Mouse (Mus musculus) cerebellum, adult 18-20 months (tissue): ENCODE measurements around the gene Gm20388.
"Not testable (repeated sequence)": the region's sequence is repeated elsewhere in the genome, so short reads cannot be mapped to it uniquely, and the experiment has no call there.

ENCODE experiments used
- DNase-seq, 2 experiments: peaks; one replicate each; pipeline ENCODE4 v3.0.0; 2021

The Gm20388 gene

DNA sequence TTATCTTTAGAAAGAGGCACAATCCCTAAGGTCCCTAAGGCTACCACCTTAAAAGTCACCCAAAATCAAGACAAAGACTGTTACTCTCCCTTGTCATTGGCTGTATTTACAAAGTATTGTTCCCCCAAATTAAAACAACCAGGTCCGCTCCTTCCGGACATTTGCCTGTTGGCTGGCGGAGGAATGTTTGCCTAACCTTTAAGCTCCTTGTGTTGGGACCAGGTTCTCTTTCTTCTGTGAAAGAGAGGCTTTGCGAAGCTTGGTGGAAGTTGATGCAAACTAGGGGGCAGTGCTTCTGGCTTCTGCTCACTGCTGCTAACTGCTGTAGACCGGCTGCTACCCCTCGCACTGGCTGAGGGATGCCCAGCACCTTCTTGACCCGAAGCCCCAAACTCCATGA lies 3898.0 kb downstream of the Gm20388 start:
- DNase-seq = no peak

DNA sequence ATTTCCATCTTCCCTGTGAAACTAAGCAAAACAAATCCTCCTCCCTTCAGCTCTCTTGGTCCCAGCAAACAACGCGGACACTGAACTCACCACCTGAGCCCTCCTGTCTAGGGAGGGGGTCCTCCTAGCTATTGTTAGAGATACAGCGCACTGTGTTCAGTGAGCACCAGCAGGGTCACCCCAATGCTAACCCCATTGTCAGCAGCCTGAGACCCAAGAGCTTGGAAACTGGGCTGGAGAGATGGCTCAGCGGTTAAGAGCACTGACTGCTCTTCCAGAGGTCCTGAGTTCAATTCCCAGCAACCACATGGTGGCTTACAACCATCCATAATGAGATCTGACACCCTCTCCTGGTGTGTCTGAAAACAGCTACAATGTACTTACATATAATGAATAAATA lies 3898.7 kb downstream of the Gm20388 start:
- DNase-seq = not testable (repeated sequence)

DNA sequence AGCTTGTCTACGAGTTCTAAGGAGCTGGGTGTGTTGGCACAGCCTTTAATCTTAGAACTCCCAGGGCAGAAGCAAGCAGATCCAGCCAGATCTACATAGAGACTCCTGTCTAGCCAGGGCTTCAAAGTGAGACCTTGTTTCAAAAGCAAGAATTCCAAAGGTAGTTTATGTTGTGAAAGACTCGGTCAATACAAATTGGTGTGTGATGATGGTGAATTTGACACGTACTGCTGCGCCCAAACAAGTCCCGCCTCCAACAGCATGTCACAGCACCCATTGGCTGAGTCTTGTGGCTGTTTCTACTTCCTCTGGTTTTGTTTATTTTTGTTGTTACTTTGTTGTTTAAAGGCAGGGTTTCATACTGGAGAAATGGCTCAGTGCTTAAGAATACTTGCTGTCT lies 3901.6 kb downstream of the Gm20388 start:
- DNase-seq = no peak

DNA sequence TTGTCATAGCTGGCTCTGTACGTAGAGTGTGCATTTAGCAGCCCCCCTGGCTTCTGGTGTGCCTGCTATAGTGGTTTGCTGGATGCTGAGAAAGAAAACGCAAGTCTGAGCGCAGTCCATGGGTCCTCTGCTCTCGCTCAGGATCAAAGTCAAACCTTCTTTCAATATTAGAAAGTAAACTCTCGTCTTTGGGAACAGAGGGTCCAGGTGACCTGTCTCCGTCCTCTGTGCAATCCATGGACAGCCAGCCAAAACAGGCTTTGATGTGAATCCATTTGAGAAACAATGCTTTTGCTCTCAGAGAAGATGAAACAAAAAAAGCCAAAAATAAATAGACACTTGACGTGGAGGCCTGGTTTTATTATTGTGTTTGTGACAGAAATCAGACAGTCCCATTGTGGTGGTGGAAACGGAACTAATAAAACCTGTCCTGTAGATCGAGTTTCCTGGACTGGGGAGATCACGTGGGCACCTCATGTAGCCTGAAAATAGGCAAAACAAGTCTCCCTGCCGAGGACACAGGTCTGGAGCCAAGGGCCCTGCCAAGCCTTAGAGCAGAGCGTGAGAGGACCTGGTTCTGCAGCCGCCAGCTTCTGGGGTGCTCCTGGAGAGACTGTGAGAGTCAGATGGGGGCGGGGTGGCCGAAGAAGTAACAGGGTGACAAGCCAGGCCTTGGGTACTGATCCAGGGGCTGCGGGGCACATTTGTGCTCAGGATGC lies 3902.7 kb downstream of the Gm20388 start:
- DNase-seq = peak; percentile 84 to 94

DNA sequence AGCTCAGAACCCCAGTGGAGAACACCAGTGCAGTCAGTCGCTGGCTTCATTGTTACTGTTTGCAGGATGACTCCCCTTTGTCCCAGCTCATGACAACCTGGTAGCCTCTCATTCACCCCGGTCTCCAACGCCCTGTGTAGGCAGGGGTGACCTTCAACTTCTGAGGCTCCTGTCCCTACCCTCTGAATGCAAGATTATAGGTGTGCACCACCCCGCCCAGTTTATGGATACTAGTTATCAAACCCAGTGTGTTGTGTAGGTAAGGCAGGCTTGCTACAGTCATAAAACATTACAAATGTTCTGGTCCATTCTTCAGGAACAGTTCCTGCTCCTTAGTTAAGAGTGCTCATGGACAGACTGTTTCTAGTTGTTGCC lies 3903.2 kb downstream of the Gm20388 start:
- no peak for DNase-seq

DNA sequence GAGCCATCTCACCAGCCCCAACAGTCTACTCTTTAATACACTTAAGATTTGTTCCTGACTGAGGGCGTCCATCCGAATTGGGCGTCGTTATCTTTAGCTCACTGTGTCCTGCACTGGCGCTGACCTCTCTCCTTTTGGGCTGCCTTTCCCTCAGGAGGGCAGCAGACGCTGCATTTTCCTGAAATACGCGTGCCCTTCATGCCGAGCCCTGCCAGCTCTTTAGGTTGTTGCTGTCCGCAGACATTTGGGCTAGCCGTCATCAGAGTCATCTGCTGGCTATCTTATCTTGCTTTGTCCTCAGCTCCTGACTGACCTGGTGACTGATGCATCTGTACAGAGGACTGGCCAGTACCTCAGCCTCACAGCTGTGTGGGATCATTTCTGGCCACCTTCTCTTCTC lies 3904.7 kb downstream of the Gm20388 start:
- peak in 1 of 2 experiments; percentile 42 for DNase-seq

DNA sequence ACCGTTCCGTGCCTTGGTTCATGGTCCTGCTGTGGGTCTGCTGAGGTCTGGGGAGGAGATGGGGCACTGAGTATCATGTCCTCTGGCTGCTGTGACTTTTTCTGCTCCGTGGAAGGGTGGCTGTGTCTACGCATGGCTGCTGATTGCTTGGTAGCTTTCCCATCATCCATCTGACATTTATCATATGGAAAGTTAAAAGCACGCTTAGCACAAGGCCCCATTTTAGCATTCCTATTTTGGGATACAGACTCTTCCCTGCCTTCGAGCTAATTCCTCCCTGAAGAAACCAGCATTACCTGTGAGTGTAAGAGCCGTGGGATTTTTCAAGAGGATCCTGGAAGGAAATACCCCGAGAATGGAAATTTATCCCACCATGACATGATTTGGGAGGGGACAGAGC lies 3906.3 kb downstream of the Gm20388 start:
- DNase-seq = no peak

DNA sequence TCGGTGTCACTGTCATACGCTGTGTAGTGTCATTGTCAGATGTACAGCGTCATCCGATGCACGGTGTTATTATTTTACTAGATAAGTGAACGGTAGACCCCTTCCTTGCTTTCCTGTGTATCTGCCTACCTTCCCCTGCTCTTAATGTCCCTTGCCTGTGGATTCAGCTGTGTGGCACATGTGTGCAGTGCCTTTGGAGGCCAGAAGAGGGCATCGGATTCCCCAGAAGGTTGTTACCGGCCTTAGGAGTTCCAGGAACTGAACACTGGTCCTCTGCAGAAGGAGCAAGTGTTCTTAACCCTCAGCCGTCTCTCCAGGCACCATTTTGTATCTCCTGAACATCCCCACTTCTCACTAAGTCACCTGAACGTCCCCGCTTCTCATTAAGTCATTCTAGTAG lies 3907.1 kb downstream of the Gm20388 start:
- no peak for DNase-seq

DNA sequence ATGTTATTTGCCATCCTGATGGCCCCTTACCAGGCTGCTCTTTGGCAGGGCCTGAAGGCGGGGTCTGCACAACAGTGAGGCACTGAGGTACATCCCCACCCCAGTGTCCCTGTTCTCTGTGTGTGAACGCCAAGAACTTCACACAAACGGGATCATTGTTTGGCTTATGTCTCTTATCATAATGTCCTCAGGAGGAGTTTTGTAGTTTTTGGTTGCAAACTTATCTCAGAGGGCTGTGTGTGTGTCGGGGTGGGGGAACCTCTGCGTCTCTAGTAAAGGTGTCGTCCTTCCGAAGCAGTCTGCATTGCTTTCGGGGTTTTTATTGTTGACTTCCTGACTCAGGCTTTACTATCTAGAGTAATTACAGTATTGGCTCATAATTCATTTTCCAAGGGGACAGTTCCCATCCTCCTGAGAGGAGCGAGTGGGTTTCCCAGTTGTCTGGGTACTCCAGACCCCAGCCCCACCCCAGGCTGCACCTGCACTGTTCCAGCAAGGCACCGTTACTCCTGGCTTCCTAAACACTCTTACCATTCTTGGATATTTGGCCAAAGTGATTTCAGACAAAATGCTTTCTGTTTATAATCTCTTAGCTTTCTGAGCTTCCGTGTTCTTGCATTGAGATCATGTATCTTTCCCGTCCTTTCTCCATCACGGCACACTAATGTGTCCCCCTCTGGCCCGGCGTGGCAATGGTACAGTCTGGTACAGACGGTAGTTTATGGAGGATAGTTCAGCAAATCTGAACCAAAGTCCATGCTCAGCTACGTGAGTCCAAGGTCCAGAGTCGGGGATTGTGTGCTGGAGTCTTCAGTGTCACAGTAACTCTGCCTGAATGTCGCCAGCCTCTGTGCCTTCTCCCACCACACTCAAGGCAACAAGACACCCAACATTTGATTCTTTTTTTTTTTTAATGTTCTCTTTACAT lies 3909.3 kb downstream of the Gm20388 start:
- no peak for DNase-seq

DNA sequence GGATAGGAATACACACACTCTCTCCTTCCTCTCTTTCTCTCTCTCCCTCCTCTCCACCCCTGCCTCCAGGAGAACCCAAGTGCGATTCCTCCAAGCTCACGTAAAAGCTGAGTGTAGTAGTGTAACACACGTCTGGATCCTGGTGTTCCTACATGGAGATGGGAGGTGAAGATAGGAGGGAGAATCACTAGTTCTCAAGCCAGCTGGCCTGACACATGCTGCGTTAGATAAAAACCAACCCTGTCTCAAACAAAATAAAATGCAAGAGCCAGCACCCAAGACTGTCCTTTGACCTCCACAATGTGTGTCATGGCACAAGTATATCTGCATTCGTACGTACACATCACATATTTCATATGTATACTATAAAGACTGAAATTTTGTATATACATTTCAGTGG lies 3910.1 kb downstream of the Gm20388 start:
- no peak for DNase-seq

DNA sequence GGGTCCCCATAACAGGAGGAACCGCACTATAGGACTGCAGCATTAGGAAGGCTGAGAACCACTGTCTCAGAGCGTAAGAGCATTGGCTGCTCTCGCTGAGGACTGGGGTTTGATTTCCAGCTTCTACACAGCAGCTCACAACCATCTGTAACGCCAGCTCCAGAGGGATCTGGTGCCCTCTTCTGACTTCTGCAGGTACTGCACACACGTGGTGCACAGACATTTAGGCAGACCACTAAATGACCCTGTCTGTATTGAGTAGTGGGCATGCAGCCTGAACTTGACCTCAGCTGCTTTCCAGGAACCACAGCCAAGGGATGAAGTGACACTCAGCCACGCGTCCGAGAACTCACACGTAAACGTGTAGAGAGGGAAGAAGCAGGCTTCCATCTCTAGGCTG lies 3912.5 kb downstream of the Gm20388 start:
- DNase-seq = no peak

DNA sequence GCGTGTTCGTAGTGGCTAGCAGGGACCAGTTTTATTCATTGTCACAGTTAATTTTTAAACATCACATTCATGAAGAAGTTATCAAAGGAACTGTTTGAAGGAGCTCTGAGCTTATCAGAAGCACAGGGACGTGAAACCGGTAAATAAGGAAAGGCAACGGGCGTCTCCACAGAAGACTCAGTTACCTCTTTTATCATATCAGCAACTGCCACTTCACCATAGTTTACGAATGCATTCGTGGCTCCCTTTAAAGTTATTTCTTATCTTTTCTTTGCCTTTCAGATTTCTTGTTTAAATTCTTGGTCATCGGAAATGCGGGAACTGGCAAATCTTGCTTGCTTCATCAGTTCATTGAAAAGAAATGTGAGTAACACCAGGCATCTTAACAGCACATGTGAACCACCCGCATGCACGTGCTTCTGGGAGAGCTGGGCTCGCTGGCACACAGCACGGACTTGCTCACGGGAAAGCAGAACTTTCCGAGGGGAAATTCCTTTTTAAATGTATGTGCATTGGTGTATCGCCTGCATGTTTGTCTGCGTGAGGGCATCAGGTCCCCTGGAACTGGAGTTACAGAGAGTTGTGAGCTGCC lies 3913.0 kb downstream of the Gm20388 start:
- DNase-seq = no peak

DNA sequence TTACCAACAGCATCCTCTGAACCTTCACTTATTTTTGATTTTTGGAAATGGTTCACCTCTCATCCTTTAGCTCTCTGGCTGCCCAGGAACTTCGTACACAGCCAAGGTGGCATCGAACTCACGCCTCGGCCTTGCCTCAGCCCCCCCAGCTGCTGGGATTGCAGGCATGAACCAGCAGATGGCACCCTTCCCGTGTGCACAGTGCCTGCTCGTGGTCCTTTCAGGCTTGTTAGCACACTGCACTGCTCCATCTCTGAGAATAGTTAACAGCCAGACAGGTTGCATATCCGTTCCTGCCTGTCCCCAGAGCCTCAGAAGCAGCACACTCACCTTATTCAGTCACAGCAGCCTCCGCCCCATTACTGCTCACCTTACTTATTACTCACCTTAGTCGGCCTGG lies 3915.4 kb downstream of the Gm20388 start:
- DNase-seq = peak; percentile 45 to 47

DNA sequence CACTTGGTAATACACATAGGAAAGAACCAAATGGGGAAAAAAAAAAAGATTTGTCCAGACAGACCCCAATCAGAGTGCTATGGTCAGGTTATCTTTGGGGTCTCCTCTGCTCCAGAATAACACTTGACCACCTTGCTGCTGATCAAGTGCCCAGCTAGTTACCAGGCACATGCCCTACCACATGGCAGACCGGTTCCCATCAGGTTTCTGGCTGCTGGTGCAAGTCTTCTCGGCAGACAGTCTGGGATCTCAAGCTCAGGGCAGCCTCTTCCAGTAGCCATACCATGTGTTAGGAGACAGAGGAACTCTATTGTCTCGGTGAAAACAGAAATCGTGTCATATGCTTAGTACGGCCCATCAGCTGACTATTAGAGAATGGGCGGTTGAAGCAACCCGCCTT lies 3916.1 kb downstream of the Gm20388 start:
- DNase-seq = peak in 1 of 2 experiments; percentile 67

DNA sequence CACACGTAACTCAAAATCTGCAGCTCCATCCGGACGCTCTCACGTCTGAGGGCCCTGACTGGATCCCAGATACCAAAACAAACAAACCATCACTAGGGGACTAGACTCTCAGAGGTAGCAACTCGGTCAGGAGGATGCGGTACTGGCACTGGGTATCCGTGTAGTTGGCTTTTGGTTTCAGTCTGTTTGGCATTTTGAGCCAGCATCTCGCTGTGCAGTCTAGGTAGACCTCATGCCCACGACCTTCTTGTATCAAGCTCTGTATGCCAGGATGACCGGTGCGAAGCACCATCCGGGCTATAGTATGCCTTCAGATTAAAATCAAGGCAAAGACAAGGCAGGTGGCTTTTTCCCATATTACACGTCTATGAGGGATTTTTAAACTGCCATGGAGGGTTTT lies 3916.9 kb downstream of the Gm20388 start:
- peak; percentile 55 to 65 for DNase-seq

DNA sequence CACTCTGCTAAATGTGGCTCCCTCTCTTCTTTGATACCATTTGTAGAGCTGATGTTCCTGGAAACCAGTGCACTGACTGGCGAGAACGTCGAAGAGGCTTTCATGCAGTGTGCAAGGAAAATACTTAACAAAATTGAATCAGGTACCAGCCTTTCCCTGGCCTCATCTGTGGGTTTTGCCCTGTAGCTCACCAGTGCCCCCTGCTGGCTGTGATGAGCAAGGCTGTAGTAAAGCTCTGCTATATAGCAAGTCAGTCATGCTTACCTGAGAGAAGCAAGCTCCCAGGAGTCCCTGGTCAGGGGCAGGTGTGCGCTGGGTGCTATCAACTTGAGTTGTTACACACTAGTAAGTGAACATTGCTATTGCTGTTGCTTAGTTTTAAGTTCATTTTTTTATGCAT lies 3922.1 kb downstream of the Gm20388 start:
- DNase-seq = peak; percentile 45 to 56

DNA sequence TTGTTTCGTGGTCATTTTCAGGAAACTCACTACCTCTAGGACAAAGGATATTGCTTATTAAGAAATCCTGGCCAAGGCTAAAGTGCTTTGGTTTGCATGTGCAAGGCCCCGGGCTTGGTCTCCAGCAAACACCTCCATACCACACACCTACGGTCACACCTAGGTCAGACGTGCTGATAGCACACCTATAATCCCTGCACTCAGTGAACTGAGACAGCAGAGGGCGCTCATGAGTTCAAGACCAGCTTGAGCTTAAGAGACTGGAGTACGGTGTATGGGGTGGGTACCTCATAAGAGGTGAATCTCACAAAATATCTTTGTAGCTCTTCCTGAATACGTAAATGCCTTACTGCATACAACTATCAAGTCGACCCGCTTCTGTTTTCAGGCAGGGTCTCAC lies 3924.8 kb downstream of the Gm20388 start:
- peak; percentile 87 for DNase-seq

DNA sequence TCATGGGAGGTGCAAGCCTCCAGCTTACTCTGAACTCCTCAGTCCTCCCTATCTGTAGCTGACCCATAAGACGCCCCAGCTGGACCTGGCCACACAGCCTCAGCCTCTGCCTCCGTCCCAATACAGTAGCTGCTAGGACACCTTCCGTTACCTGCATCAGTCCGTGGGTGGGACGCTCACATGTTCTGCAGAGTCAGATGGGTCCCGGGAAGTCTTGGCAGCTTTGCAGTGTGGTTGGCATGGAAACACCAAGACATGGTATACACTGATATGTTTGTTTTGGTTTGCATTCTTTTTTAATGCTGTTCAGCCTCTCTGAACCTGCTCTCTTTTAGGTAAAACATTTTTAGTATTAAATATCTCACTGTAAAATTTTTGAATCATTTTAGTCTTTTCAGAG lies 3925.7 kb downstream of the Gm20388 start:
- no peak for DNase-seq

DNA sequence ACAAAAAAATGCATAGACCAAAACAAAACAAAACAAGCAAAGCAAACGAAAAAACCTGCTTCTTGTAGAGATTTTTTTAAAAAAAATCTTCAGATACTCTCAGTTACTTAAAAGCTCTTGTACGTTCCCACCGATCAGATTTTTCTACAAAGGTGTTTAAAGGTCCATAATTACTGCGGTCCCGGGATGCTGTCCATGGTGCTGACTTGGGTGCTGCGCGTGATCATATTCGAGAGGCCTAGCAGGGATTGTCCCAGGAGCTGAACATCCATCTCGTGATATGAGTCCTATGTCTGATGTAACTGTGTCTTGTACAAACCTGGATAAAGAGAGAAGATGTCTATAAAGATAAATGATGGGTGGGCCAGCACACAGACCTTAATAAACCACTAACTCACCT lies 3927.9 kb downstream of the Gm20388 start:
- no peak for DNase-seq

DNA sequence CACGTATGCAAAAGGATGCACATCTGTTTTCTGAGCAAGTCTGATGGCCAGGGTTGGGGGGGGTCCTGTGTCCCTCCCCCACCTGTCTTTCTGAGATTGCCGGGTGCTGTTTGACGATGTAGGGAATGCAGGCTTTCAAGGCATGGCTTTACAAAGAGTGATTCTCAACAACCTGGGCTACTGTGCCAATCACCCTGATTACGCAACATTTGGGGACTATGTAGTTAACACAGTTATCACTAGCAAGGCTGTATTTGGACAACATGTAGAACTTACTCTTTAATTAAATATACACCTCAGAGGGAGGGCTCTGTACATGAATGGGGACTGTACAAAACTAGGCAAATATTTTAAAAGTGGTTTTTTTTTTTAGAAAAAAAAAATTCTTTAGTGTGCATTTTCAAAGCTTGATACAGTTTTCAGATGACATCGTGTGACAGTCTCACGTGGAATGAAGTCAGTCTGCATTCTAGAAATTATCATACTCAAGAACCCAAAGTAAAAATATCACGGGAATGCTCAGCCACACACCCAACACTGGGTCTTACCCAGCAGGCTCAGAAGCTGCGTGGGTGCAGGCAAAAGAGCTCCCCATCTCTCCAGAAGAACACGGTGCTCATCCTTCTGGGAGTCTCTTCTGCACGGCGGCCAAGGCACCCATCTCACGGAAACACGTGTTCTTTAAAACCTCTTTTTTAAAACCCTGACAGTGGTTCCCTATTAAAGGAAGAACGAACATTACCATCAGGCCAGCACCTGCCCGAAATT lies 3930.1 kb downstream of the Gm20388 start:
- DNase-seq = no peak

DNA sequence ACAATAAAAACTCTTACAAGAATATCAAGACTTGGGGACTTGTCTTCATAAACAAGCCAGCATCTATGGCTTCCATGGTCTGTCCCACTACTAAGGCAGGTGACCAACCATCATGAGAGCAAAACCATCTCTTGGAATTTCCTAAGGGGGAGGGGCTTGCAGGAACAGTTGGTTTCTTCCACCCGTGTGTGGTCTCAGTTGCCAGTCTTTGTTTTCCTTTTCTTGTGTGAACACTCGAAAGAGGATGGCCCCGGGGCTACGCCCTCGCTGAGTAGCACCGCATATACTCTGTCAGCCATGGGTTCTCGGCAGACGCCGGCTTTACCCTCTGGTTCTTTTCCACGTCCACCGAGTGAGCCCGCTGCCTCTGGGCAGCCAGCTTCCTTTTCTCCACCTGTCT lies 3931.4 kb downstream of the Gm20388 start:
- DNase-seq = no peak

DNA sequence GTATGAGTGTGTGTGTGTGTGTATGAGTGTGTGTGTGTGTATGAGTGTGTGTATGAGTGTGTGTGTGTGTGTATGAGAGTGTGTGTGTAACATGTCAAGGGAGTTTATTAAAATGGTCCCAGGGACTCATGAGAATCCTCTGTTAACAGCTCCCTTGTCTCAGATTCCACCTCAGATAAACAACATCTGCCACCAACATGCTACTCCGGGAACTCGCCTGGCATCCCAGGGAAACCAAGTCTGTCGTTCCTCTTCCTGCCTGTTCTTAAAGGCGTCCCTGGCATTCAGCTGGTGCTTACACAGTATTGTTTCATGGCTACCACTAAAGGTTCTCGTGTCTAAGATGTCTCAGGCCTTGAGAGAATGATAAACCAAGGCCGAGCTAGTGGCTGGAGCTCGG lies 3933.7 kb downstream of the Gm20388 start:
- no peak for DNase-seq

DNA sequence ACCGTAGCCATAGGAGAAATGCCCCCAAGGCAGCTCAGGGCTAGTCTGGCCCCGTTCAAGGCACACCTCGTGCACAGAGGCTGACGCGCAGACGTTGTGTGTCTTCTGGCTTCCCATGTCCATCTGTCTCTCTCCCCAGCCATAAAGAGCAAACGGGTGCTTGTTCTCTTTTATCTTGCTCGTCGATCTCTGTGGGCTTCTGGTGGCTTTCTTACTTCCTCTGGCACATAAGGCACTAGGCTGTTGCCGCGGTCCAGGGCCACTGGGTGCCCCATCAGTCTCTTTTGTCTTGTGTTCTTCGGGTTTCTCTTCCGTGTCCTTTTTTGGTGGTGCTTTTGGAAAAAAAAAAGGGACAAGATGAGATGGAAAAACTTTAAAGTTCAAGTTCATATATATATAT lies 3934.5 kb downstream of the Gm20388 start:
- DNase-seq = no peak
